Mouse (Mus musculus): ENCODE measurements around the gene Rrp1b. TPM values are rescaled to one million over a fixed set of nuclear protein-coding genes. Genes with fewer than 3 reads are reported as not detected.
A peak's percentile ranks its signal among the peaks of the same experiment; 100 is the strongest.

Rrp1b gene
- total and polyA plus RNA-seq, 3 experiments, result 78.6 to 84.1 TPM; not detected in 1

DNA sequence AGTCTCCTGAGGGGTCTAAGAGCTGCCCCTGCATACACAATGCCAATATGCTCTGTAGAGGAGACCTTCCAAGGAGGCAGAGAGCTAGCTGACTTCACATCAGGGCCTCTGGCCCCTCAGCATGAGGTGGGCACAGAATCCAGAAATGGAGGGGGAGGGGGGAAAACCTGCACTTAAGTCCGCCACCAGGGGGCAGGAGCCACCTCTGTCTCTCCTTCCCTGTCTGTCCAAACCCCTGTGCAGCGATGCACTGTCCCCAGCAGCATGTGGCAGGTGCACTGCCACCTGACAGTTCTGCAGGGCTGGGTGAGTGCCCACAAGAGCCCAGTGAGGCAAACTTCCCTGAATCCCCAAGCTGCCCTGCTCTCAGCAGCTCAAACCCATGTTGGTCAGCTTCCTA, 39.3 kb downstream of the Rrp1b start:
- peak; percentile 73 for DNase-seq (ENCODE audit: low read depth, low spot score)
- Histone ChIP-seq H3K27me3 (ENCODE audit: control insufficient read depth in 1 of 2, insufficient read depth in 2 of 2, low read length in 2 of 2) (no peaks in the 10 kb centered on the region), H3K9ac (ENCODE audit: control insufficient read depth, low read depth, low read length, poor library complexity, severe bottlenecking) (peak overlapping the region; percentile 54), H3K4me3 (ENCODE audit: control insufficient read depth in 1 of 2, insufficient read depth in 1 of 2, low read depth in 2 of 2, low read length in 2 of 2) (peak overlapping the region in 1 of 2 experiments; percentile 83; a peak in 1 of 4 replicates), H3K4me1 (ENCODE audit: control insufficient read depth in 1 of 2, insufficient read depth in 2 of 2, low read length in 2 of 2) (peaks cover 3 to 10% of the 10 kb centered on the region in 2 experiments; a peak in 3 of 4 replicates), H3K79me2 (ENCODE audit: control insufficient read depth, insufficient read depth, low read length, poor library complexity) (no peaks in the 10 kb centered on the region), H3K36me3 (ENCODE audit: control insufficient read depth in 1 of 2, insufficient read depth in 2 of 2, low read length in 2 of 2) (peaks cover 0 to 4% of the 10 kb centered on the region in 2 experiments; a peak in 2 of 4 replicates), H3K9me3 (replicated peaks; ENCODE audit: insufficient read depth, low read length) (no peaks in the 10 kb centered on the region), H3K27ac (ENCODE audit: control insufficient read depth, low read depth, low read length) (no peak overlapping the region)
- 0 out of 2 replicates have a peak, but pooled peaks have one; percentile 27 for TF ChIP-seq ZKSCAN1 (IDR thresholded peaks at IDR 0.05; ENCODE audit: low read depth, low read length)
- TF ChIP-seq RAD21 (IDR thresholded peaks at IDR 0.05; ENCODE audit: low read depth, low read length), result peak; percentile 72
- 0 out of 2 replicates have a peak, but pooled peaks have one; percentile 32 for TF ChIP-seq MYC (IDR thresholded peaks at IDR 0.05; ENCODE audit: low read depth, low read length)
- peak; percentile 63 for TF ChIP-seq ZC3H11A (IDR thresholded peaks at IDR 0.05; ENCODE audit: low read depth, low read length)
- no peak for TF ChIP-seq MAFK (IDR thresholded peaks at IDR 0.05; ENCODE audit: borderline replicate concordance, low read depth, low read length)
- TF ChIP-seq UBTF (IDR thresholded peaks at IDR 0.05; ENCODE audit: borderline replicate concordance, insufficient read depth, low read depth, low read length), result no peak
- peak; percentile 82 for TF ChIP-seq SMC3 (IDR thresholded peaks at IDR 0.05; ENCODE audit: low read depth, low read length)
- no peak for TF ChIP-seq EP300 (IDR thresholded peaks at IDR 0.05; ENCODE audit: low read depth in 1 of 2, low read length in 2 of 2)
- TF ChIP-seq MAZ (IDR thresholded peaks at IDR 0.05; ENCODE audit: low read depth, low read length), result peak; percentile 48; the same call in 1 of the 2 replicates
- peak; percentile 83 to 86 (median 85) for TF ChIP-seq CTCF (IDR thresholded peaks at IDR 0.05 in 2 of 3, conservative IDR thresholded peaks at IDR 0.05 in 1 of 3; ENCODE audit: control insufficient read depth in 1 of 3, insufficient read depth in 1 of 3, low read depth in 2 of 3, low read length in 3 of 3, poor library complexity in 1 of 3, severe bottlenecking in 1 of 3)

DNA sequence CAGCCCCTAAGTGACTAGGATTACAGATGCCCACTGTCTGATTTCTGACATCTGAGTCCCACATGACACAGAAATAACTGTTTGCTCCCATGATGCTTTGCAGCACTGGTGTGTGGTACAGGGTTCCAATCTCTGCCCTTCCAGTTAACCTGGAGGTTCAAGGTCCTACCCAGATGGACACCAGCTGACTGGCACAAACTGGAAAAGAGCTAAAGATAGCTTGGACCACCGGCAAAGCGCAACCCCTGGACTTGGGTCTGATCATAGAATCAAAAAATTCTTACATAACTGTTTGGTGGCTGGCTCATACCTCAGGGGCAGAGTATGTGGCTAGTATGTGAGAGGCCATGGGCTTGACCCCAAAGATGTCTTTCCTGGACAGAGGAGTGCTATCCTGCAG, 47.5 kb downstream of the Rrp1b start:
- Histone ChIP-seq H3K27ac (ENCODE audit: control insufficient read depth, low read depth, low read length) (no peak overlapping the region), H3K4me1 (ENCODE audit: control insufficient read depth in 1 of 2, insufficient read depth in 2 of 2, low read length in 2 of 2) (peaks cover 0 to 8% of the 10 kb centered on the region in 2 experiments; a peak in 3 of 4 replicates), H3K36me3 (ENCODE audit: control insufficient read depth in 1 of 2, insufficient read depth in 2 of 2, low read length in 2 of 2) (peaks cover 0 to 4% of the 10 kb centered on the region in 2 experiments; a peak in 1 of 4 replicates), H3K9ac (ENCODE audit: control insufficient read depth, low read depth, low read length, poor library complexity, severe bottlenecking) (no peak overlapping the region), H3K9me3 (replicated peaks; ENCODE audit: insufficient read depth, low read length) (no peaks in the 10 kb centered on the region), H3K4me3 (ENCODE audit: control insufficient read depth in 1 of 2, insufficient read depth in 1 of 2, low read depth in 2 of 2, low read length in 2 of 2) (no peak overlapping the region), H3K27me3 (ENCODE audit: control insufficient read depth in 1 of 2, insufficient read depth in 2 of 2, low read length in 2 of 2) (no peaks in the 10 kb centered on the region), H3K79me2 (ENCODE audit: control insufficient read depth, insufficient read depth, low read length, poor library complexity) (no peaks in the 10 kb centered on the region)
- no peak for TF ChIP-seq MXI1 (IDR thresholded peaks at IDR 0.05; ENCODE audit: low read depth, low read length)
- TF ChIP-seq UBTF (IDR thresholded peaks at IDR 0.05; ENCODE audit: borderline replicate concordance, insufficient read depth, low read depth, low read length), result no peak
- no peak for TF ChIP-seq SIN3A (IDR thresholded peaks at IDR 0.05; ENCODE audit: low read length)
- TF ChIP-seq BHLHE40 (IDR thresholded peaks at IDR 0.05; ENCODE audit: borderline replicate concordance, low read depth, low read length), result no peak
- TF ChIP-seq TBP (IDR thresholded peaks at IDR 0.05; ENCODE audit: low read depth, low read length), result no peak
- TF ChIP-seq ZKSCAN1 (IDR thresholded peaks at IDR 0.05; ENCODE audit: low read depth, low read length), result no peak
- no peak for DNase-seq (ENCODE audit: low read depth, low spot score)
